Mouse (Mus musculus) bone marrow, adult 2 months (tissue): ENCODE measurements at regions not wholly inside any gene's neighbourhood (a gene's known extent, or its start where the extent isn't known, plus 50 kb on each side); places are given as distances from the start of the nearest gene placed in this dataset.

Source experiments
- CTCF ChIP-seq: fragments of 200-500 bp; IDR thresholded peaks from 2 replicates; pipeline ENCODE4 v1.5.1; 2011; ENCODE audit warnings: low read length, control low read depth; ENCODE audit not compliant: control insufficient read depth, insufficient read depth
- POLR2A ChIP-seq: fragments of 200-500 bp; IDR thresholded peaks from 2 replicates; pipeline ENCODE4 v1.6.1; 2011; ENCODE audit warnings: low read depth, mild to moderate bottlenecking, control low read depth, low read length, borderline replicate concordance; ENCODE audit not compliant: control insufficient read depth

DNA sequence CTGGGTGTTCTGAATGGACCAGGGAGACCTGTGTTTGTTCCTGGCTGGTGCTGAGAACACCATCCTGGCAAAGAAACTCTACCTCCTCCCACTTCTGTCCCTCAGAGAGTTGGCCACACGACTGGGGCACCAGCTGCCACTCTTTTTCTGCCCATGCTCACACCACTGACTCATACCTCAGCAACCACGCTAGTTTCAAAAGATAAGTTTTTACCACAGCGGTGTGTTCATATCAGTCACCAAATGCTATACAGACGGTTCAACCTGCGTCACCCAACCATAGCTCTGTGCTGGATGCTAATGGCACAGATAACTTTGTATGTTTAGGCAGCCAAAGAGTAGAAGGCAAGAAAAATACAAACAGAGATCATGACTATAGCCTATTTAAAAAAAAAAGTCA lies 235.4 kb upstream of the Klf3 start:
- TF ChIP-seq POLR2A (no peak), CTCF (no peak)
